Mouse (Mus musculus): Measurements from ENCODE around the gene Actl7a. TPM values are rescaled to one million over a fixed set of nuclear protein-coding genes. Genes with fewer than 3 reads are reported as not detected.

Actl7a gene
- not detected in 2 replicates for polyA plus RNA-seq (2012; rRNA removed)

GRCm38 (mm10) chr4:56743363-56744195 is at the start of gene Actl7a:
TSS of gene Actl7a (plus strand) at chr4:56743413.

GRCm38 (mm10) chr4:56740020-56740485 is 3.2 kb upstream of the Actl7a start, which contains the start of gene Gm26657:
TSS of gene Gm26657 (plus strand) at chr4:56740070.

GRCm38 (mm10) chr4:56741041-56741493 is 2.1 kb upstream of the Actl7a start, which contains the start of gene Actl7b:
TSS of gene Actl7b (minus strand) at chr4:56741443.

Other genes starting within 250 kb of the Actl7a start
- not detected in 2 replicates for gene Gm26657, start 3.3 kb upstream of the Actl7a start, polyA plus RNA-seq (2012; rRNA removed)
- 0.24 TPM in 1 of 2 replicates, not detected in the other for gene Actl7b, start 2.0 kb upstream of the Actl7a start, polyA plus RNA-seq (2012; rRNA removed)
- 11.6 and 12.6 TPM in 2 replicates for gene Elp1, start 58.9 kb downstream of the Actl7a start, polyA plus RNA-seq (2012; rRNA removed)
- 3.2 and 3.9 TPM in 2 replicates for gene Fam206a, start 58.9 kb downstream of the Actl7a start, polyA plus RNA-seq (2012; rRNA removed)
- gene Ctnnal1, start 121.8 kb downstream of the Actl7a start, polyA plus RNA-seq (2012; rRNA removed) = 11.8 and 14.2 TPM in 2 replicates
- gene Tmem245, start 204.0 kb downstream of the Actl7a start, polyA plus RNA-seq (2012; rRNA removed) = 13.6 and 18.5 TPM in 2 replicates
- 0.03 and 0.05 TPM in 2 replicates for gene Frrs1l, start 247.0 kb downstream of the Actl7a start, polyA plus RNA-seq (2012; rRNA removed)